Mouse (Mus musculus): ENCODE results near the gene Comp. TPM values are rescaled to one million over a fixed set of nuclear protein-coding genes. Genes with fewer than 3 reads are reported as not detected.

The Comp gene
- polyA plus RNA-seq, 1 experiment from 2014 or later: 0.47 TPM

DNA sequence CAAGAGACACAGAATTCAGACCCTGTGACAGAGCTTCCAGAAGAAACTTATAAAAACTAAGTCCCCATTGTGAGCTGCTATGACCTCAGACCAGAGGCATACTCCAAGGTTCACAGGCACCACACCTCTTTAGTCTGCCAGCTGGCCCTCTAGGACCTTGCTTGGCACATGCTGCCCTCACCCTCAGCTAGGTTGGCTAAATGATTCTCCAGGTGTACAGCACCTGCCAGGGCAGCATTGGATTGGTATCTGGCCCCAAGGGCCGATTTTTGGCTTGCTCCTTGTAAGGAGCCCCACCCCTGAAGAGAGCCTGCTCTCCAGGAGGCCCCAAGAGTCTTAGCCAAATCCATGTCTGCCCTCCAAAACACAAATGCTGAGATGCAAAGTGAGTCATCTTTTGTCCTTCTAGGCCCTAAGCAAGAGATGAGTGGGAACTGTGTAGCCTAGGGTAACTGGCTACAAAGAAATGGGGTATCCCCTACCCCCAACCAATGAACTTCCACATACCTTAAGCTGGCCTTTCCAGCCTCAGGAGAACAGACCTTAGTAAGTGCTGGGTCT is 25.4 kb upstream of the Comp start:
- peaks cover 29% of the 10 kb centered on the region for H3K36me3 ChIP-seq (ENCODE audit: control insufficient read depth, insufficient read depth, low read length)
- no peak overlapping the region for H3K4me2 ChIP-seq (ENCODE audit: low read length)
- H3K27me3 ChIP-seq (ENCODE audit: control insufficient read depth, insufficient read depth, low read length): no peaks in the 10 kb centered on the region
- DNase-seq (no peak), ATAC-seq (ENCODE audit: low FRiP score, low TSS enrichment) (no peak)
- no peak overlapping the region for H3K27ac ChIP-seq (replicated peaks; ENCODE audit: low read depth, low read length)
- peaks cover 25% of the 10 kb centered on the region for H3K4me1 ChIP-seq (ENCODE audit: control insufficient read depth, insufficient read depth, low read length)
- no peaks in the 10 kb centered on the region for H3K9me3 ChIP-seq (ENCODE audit: control insufficient read depth, low read length)
- 85% methylated on average over 1 of the region's 1 CpGs for WGBS
- H3K4me3 ChIP-seq (replicated peaks; ENCODE audit: low read depth, low read length): no peak overlapping the region
- H3K9ac ChIP-seq (replicated peaks; ENCODE audit: low read length): no peak overlapping the region

DNA sequence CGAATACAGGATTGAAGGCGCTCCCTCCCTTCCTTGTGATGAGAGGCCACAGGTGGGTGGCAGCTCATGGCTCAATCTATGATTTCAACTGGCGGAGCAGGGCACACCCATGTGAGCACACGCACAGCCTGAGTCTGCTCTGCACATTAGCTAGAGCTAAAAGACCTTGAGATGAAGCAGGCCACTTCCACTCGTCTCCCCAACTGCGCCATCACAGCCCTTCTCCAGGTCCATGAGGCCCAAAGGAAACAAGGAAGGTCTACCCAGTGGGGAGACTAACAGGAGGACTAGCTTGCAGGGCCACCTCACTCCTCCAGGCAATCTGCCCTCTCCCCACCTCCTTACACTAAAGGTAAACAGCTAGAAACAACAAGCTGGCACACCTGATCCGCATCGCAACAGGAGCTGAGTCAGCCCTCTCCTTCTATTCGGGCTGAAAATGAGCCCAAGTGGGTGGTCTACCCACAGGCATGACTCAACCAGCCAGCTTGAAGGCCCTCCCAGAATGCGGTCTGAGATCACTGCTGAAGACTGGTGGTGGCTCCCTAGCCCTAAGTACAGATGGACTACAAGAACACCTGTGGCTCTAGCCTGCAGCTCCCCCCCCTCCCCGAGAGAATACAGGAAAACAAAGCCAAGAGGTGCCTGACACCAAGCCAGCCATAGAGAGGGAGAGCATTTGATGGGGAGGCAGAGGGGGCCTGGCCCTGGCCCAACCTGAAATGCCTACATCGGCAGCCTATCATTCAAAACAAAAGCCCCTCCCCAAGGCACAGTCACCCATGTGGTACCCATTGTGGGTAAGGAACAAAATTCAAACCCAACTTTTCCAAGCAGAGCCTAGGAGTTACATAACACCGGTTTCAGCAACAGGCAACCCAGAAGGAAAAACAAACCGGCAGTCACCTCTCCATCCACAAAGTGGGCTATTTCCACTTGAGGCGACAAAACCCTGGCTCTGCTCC is 22.0 kb upstream of the Comp start:
- no peaks in the 10 kb centered on the region for H3K27me3 ChIP-seq (ENCODE audit: control insufficient read depth, insufficient read depth, low read length)
- 63% methylated on average over 15 of the region's 15 CpGs for WGBS
- ATAC-seq (ENCODE audit: low FRiP score, low TSS enrichment): no peak
- peaks cover 13% of the 10 kb centered on the region; the same call in 1 of the 2 replicates for H3K36me3 ChIP-seq (ENCODE audit: control insufficient read depth, insufficient read depth, low read length)
- no peak overlapping the region for H3K27ac ChIP-seq (replicated peaks; ENCODE audit: low read depth, low read length)
- no peaks in the 10 kb centered on the region for H3K9me3 ChIP-seq (ENCODE audit: control insufficient read depth, low read length)
- H3K4me2 ChIP-seq (ENCODE audit: low read length): peak overlapping the region; percentile 99
- peak overlapping the region; percentile 94 for H3K4me3 ChIP-seq (replicated peaks; ENCODE audit: low read depth, low read length)
- peak overlapping the region; percentile 97 for H3K9ac ChIP-seq (replicated peaks; ENCODE audit: low read length)
- DNase-seq: no peak
- peaks cover 30% of the 10 kb centered on the region for H3K4me1 ChIP-seq (ENCODE audit: control insufficient read depth, insufficient read depth, low read length)

DNA sequence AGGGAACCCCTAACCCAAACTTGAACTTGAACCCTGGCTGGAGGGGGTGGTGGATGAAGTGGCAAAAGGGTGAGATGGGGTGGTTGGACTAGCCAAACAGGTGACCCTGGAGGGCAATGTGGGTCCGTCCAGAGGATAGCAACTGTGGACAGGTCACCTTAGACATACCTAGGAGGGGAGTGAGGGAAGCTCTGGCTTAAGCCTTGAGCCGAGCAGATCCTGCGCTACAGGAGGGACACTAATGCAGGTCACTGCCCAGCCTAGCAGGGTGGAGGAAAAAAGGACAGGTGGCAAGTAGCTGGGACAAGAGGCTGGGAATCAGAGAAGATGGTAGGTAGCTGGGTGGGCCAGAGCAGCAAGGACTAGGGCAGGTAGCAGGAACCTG is 21.4 kb upstream of the Comp start:
- Histone ChIP-seq H3K27me3 (ENCODE audit: control insufficient read depth, insufficient read depth, low read length) (no peaks in the 10 kb centered on the region), H3K4me1 (ENCODE audit: control insufficient read depth, insufficient read depth, low read length) (peaks cover 30% of the 10 kb centered on the region), H3K4me2 (ENCODE audit: low read length) (peak overlapping the region; percentile 99), H3K9ac (replicated peaks; ENCODE audit: low read length) (peak overlapping the region; percentile 97), H3K36me3 (ENCODE audit: control insufficient read depth, insufficient read depth, low read length) (peaks cover 12% of the 10 kb centered on the region; the same call in 1 of the 2 replicates), H3K27ac (replicated peaks; ENCODE audit: low read depth, low read length) (no peak overlapping the region), H3K9me3 (ENCODE audit: control insufficient read depth, low read length) (no peaks in the 10 kb centered on the region), H3K4me3 (replicated peaks; ENCODE audit: low read depth, low read length) (peak overlapping the region; percentile 94)
- WGBS: 27% methylated on average over 3 of the region's 3 CpGs
- DNase-seq: no peak
- ATAC-seq (ENCODE audit: low FRiP score, low TSS enrichment): no peak

DNA sequence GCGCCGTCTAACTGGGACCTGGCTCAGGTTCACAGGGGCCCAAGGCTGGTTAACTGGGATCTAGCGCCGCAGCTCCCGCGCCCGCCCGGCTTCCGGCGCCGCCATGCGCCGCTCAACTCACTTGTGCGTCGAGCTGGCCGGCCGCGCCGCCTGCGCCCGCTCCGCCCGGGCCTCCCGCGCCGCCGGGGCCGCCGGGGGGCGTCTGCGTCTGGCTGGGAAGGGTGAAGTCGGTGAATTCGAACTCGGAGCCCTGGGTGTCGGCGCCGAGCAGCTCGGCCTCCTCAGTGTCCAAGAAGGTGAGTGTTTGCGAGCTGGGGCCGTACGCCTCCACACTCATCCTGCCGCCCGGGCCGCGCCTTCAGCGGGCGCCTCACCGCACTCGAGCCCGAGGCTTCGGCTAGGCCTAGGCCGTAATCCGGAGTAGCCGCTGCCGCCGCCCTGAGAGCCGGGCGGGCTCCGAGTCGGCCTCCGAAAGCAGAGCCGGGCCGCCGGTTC is 20.7 kb upstream of the Comp start:
- H3K4me1 ChIP-seq (ENCODE audit: control insufficient read depth, insufficient read depth, low read length): peaks cover 30% of the 10 kb centered on the region
- no peak for DNase-seq
- no peaks in the 10 kb centered on the region for H3K9me3 ChIP-seq (ENCODE audit: control insufficient read depth, low read length)
- peak overlapping the region; percentile 81 for H3K27ac ChIP-seq (replicated peaks; ENCODE audit: low read depth, low read length)
- under 1% methylated on average over 61 of the region's 64 CpGs for WGBS
- H3K4me2 ChIP-seq (ENCODE audit: low read length): peak overlapping the region; percentile 99
- ATAC-seq (ENCODE audit: low FRiP score, low TSS enrichment): peak; percentile 64
- peaks cover 9% of the 10 kb centered on the region; the same call in 1 of the 2 replicates for H3K36me3 ChIP-seq (ENCODE audit: control insufficient read depth, insufficient read depth, low read length)
- peak overlapping the region; percentile 97 for H3K9ac ChIP-seq (replicated peaks; ENCODE audit: low read length)
- peak overlapping the region; percentile 94 for H3K4me3 ChIP-seq (replicated peaks; ENCODE audit: low read depth, low read length)
- H3K27me3 ChIP-seq (ENCODE audit: control insufficient read depth, insufficient read depth, low read length): no peaks in the 10 kb centered on the region

DNA sequence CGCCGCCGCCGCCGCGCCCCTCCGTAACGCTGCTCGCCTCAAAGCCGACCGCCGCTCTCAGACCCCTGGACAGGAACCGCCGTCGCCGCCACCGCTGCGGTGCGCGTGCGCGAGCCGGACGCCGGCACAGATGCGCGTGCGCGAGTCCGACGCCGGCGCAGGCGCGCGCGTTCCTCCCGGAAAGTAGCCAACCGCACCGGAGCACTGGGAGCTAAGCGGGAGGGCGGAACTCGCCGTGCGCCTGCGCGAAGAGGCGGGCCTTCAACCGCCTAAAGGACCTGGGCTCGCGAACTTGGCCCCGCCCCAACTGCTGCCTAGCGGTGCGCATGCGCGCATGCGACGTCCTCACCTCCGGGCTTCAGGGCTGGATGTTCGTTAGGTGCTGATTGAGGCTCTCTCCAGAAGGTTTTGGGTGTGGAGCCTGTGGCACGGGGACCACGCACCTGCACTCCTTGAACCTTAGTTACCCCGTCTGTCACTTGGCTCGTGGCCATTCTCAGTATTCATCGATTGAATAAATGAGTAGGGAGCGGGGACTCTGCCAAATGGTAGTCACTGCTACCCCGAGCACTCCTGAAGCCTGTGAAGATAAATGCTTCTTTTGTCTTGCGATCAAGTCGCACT is 20.1 kb upstream of the Comp start, which contains the start of gene Upf1:
Gene Upf1 (minus strand): TSS at position 85 of the 624 bp plus-strand sequence.
- Histone ChIP-seq H3K36me3 (ENCODE audit: control insufficient read depth, insufficient read depth, low read length) (peaks cover 7% of the 10 kb centered on the region; the same call in 1 of the 2 replicates), H3K9ac (replicated peaks; ENCODE audit: low read length) (peak within 1 kb of the TSS; percentile 97), H3K4me1 (ENCODE audit: control insufficient read depth, insufficient read depth, low read length) (peaks cover 30% of the 10 kb centered on the region), H3K4me3 (replicated peaks; ENCODE audit: low read depth, low read length) (peak within 1 kb of the TSS; percentile 94), H3K27ac (replicated peaks; ENCODE audit: low read depth, low read length) (peak within 1 kb of the TSS; percentile 81), H3K27me3 (ENCODE audit: control insufficient read depth, insufficient read depth, low read length) (no peaks in the 10 kb centered on the region), H3K4me2 (ENCODE audit: low read length) (peak within 1 kb of the TSS; percentile 99), H3K9me3 (ENCODE audit: control insufficient read depth, low read length) (no peaks in the 10 kb centered on the region)
- under 1% methylated on average over 69 of the region's 69 CpGs for WGBS
- ATAC-seq (ENCODE audit: low FRiP score, low TSS enrichment): peak; percentile 92
- DNase-seq: peak; percentile 100

DNA sequence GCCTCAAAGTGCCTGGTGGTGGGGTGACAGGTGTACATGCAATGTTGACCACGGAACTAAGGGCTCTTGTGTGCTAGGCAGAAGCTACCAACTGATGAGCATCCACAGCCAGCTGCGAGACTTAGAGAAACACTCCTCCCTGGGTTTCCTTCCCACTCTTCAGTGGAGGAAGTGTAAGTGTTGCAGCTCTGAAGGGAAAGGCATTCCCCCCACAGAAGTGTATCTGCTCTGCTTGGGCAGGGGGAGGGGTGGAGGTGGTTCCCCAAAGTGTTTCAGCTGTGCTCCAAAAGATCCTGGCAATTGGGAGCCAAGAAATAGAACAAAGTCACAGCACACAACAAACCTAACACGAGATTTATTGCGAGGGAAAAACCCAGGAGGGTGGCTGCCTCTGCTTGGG is 19.4 kb upstream of the Comp start:
- Histone ChIP-seq H3K4me3 (replicated peaks; ENCODE audit: low read depth, low read length) (peak overlapping the region; percentile 94), H3K27me3 (ENCODE audit: control insufficient read depth, insufficient read depth, low read length) (no peaks in the 10 kb centered on the region), H3K4me1 (ENCODE audit: control insufficient read depth, insufficient read depth, low read length) (peaks cover 30% of the 10 kb centered on the region), H3K27ac (replicated peaks; ENCODE audit: low read depth, low read length) (peak overlapping the region; percentile 77), H3K4me2 (ENCODE audit: low read length) (peak overlapping the region; percentile 99), H3K9ac (replicated peaks; ENCODE audit: low read length) (peak overlapping the region; percentile 67), H3K9me3 (ENCODE audit: control insufficient read depth, low read length) (no peaks in the 10 kb centered on the region), H3K36me3 (ENCODE audit: control insufficient read depth, insufficient read depth, low read length) (peaks cover 5% of the 10 kb centered on the region; the same call in 1 of the 2 replicates)
- DNase-seq: no peak
- ATAC-seq (ENCODE audit: low FRiP score, low TSS enrichment): 0 out of 2 replicates have a peak, but pooled peaks have one; percentile 9
- WGBS: 74% methylated on average over 4 of the region's 4 CpGs

DNA sequence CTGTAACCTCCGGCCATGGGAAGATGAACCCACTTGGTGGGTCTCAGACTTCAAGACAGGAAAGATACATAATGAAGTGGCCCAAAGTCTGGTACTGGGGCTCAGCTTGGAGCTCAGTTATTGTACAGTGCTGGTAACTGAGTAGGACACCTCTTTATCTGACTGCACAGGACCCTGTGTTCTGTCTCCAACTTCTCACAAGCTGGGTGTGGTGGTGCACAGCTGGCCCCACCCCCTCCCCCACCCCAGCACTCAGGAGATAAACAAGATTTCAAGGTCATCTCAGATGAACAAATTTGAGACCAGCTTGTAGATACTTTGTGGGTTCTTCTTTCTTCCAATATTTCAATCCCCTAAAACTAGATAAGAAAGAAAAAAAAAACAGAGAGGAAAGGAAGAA is 17.2 kb upstream of the Comp start:
- WGBS: 89% methylated on average over 1 of the region's 1 CpGs
- peaks cover 20% of the 10 kb centered on the region for H3K4me1 ChIP-seq (ENCODE audit: control insufficient read depth, insufficient read depth, low read length)
- no peak for ATAC-seq (ENCODE audit: low FRiP score, low TSS enrichment)

DNA sequence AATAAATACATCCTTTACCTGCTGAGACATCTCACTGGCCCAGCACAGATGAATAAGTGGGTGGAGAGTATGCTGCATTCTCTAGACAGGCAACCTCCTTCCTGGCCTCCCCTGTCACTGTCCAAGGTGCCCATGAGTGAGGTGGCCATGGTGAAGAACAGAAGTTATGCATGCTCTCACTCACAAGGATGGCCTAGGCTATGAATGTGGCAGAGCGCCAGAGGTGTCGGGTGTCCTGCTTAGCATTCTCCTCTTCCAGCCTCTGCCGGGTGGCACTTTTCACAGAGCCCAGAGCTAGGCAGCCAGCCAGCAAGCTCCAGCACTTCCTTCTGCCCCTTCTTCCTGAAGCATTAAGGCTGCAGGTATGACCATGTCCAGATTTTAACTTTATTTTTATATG is 13.9 kb upstream of the Comp start:
- H3K27ac ChIP-seq (replicated peaks; ENCODE audit: low read depth, low read length): no peak overlapping the region
- ATAC-seq (ENCODE audit: low FRiP score, low TSS enrichment): no peak
- H3K4me3 ChIP-seq (replicated peaks; ENCODE audit: low read depth, low read length): no peak overlapping the region
- 27% methylated on average over 3 of the region's 3 CpGs for WGBS
- peak; percentile 34 for DNase-seq
- no peaks in the 10 kb centered on the region for H3K36me3 ChIP-seq (ENCODE audit: control insufficient read depth, insufficient read depth, low read length)
- no peaks in the 10 kb centered on the region for H3K4me1 ChIP-seq (ENCODE audit: control insufficient read depth, insufficient read depth, low read length)
- H3K9ac ChIP-seq (replicated peaks; ENCODE audit: low read length): no peak overlapping the region
- H3K4me2 ChIP-seq (ENCODE audit: low read length): no peak overlapping the region
- H3K27me3 ChIP-seq (ENCODE audit: control insufficient read depth, insufficient read depth, low read length): no peaks in the 10 kb centered on the region
- no peaks in the 10 kb centered on the region for H3K9me3 ChIP-seq (ENCODE audit: control insufficient read depth, low read length)

More for the DNA sequence above, 17.2 kb upstream of the Comp start:
- no peaks in the 10 kb centered on the region for H3K27me3 ChIP-seq (ENCODE audit: control insufficient read depth, insufficient read depth, low read length)
- no peaks in the 10 kb centered on the region for H3K36me3 ChIP-seq (ENCODE audit: control insufficient read depth, insufficient read depth, low read length)
- no peak overlapping the region for H3K9ac ChIP-seq (replicated peaks; ENCODE audit: low read length)
- H3K9me3 ChIP-seq (ENCODE audit: control insufficient read depth, low read length): no peaks in the 10 kb centered on the region
- no peak overlapping the region for H3K27ac ChIP-seq (replicated peaks; ENCODE audit: low read depth, low read length)
- no peak for DNase-seq
- H3K4me2 ChIP-seq (ENCODE audit: low read length): no peak overlapping the region
- H3K4me3 ChIP-seq (replicated peaks; ENCODE audit: low read depth, low read length): no peak overlapping the region

Data from midbrain, embryonic 14.5 days (tissue).